Mouse (Mus musculus): ENCODE results near the gene Hps4.

- TF ChIP-seq CTCF (conservative IDR thresholded peaks at IDR 0.05; ENCODE audit: insufficient read depth, insufficient read length, low read depth, low read length) (no peak), POLR2A (IDR thresholded peaks at IDR 0.05; ENCODE audit: low read depth, low read length) (no peak)
Measured at GRCm38 (mm10) chr5:112367338-112367737, 24.5 kb downstream of the Hps4 start.

All from kidney, adult 2 months (tissue).